Mouse (Mus musculus): ENCODE data around the gene Sema6d. TPM values are rescaled to one million over a fixed set of nuclear protein-coding genes. Genes with fewer than 3 reads are reported as not detected.

Sema6d gene
- total RNA-seq, 1 experiment from 2014 or later: not detected

GRCm38 (mm10) chr2:124369991-124370390, 280.2 kb downstream of the Sema6d start:
- ATAC-seq (ENCODE audit: extremely low read depth, insufficient number of reproducible peaks, low FRiP score, poor library complexity, severe bottlenecking): no peak

- ATAC-seq (ENCODE audit: extremely low read depth, insufficient number of reproducible peaks, low FRiP score, poor library complexity, severe bottlenecking): no peak
These were observed 281.6 kb downstream of the Sema6d start for GRCm38 (mm10) chr2:124371363-124371762.

GRCm38 (mm10) chr2:124385053-124385452, 295.3 kb downstream of the Sema6d start:
- no peak for ATAC-seq (ENCODE audit: extremely low read depth, insufficient number of reproducible peaks, low FRiP score, poor library complexity, severe bottlenecking)

GRCm38 (mm10) chr2:124385722-124386121, 296.0 kb downstream of the Sema6d start:
- ATAC-seq (ENCODE audit: extremely low read depth, insufficient number of reproducible peaks, low FRiP score, poor library complexity, severe bottlenecking): no peak

- no peak for ATAC-seq (ENCODE audit: extremely low read depth, insufficient number of reproducible peaks, low FRiP score, poor library complexity, severe bottlenecking)
These were observed 298.5 kb downstream of the Sema6d start for GRCm38 (mm10) chr2:124388269-124388668.

GRCm38 (mm10) chr2:124396733-124397132, 307.0 kb downstream of the Sema6d start:
- ATAC-seq (ENCODE audit: extremely low read depth, insufficient number of reproducible peaks, low FRiP score, poor library complexity, severe bottlenecking): no peak

- ATAC-seq (ENCODE audit: extremely low read depth, insufficient number of reproducible peaks, low FRiP score, poor library complexity, severe bottlenecking): no peak
These were observed 307.5 kb downstream of the Sema6d start for GRCm38 (mm10) chr2:124397304-124397703.

GRCm38 (mm10) chr2:124399611-124400010, 309.8 kb downstream of the Sema6d start:
- no peak for ATAC-seq (ENCODE audit: extremely low read depth, insufficient number of reproducible peaks, low FRiP score, poor library complexity, severe bottlenecking)

- ATAC-seq (ENCODE audit: extremely low read depth, insufficient number of reproducible peaks, low FRiP score, poor library complexity, severe bottlenecking): no peak
These were observed 312.1 kb downstream of the Sema6d start for GRCm38 (mm10) chr2:124401727-124402380.

- no peak for ATAC-seq (ENCODE audit: extremely low read depth, insufficient number of reproducible peaks, low FRiP score, poor library complexity, severe bottlenecking)
These were observed 313.8 kb downstream of the Sema6d start for GRCm38 (mm10) chr2:124403571-124403970.

GRCm38 (mm10) chr2:124403981-124404380, 314.2 kb downstream of the Sema6d start:
- ATAC-seq (ENCODE audit: extremely low read depth, insufficient number of reproducible peaks, low FRiP score, poor library complexity, severe bottlenecking): no peak

- no peak for ATAC-seq (ENCODE audit: extremely low read depth, insufficient number of reproducible peaks, low FRiP score, poor library complexity, severe bottlenecking)
These were observed 315.1 kb downstream of the Sema6d start for GRCm38 (mm10) chr2:124404631-124405562.

GRCm38 (mm10) chr2:124408956-124409355, 319.2 kb downstream of the Sema6d start:
- ATAC-seq (ENCODE audit: extremely low read depth, insufficient number of reproducible peaks, low FRiP score, poor library complexity, severe bottlenecking): no peak

- ATAC-seq (ENCODE audit: extremely low read depth, insufficient number of reproducible peaks, low FRiP score, poor library complexity, severe bottlenecking): no peak
These were observed 327.0 kb downstream of the Sema6d start for GRCm38 (mm10) chr2:124416730-124417129.

GRCm38 (mm10) chr2:124418319-124418718, 328.6 kb downstream of the Sema6d start:
- ATAC-seq (ENCODE audit: extremely low read depth, insufficient number of reproducible peaks, low FRiP score, poor library complexity, severe bottlenecking): no peak

- ATAC-seq (ENCODE audit: extremely low read depth, insufficient number of reproducible peaks, low FRiP score, poor library complexity, severe bottlenecking): no peak
These were observed 330.5 kb downstream of the Sema6d start for GRCm38 (mm10) chr2:124420170-124420825.

- no peak for ATAC-seq (ENCODE audit: extremely low read depth, insufficient number of reproducible peaks, low FRiP score, poor library complexity, severe bottlenecking)
These were observed 340.0 kb downstream of the Sema6d start for GRCm38 (mm10) chr2:124429744-124430143.

- no peak for ATAC-seq (ENCODE audit: extremely low read depth, insufficient number of reproducible peaks, low FRiP score, poor library complexity, severe bottlenecking)
These were observed 340.9 kb downstream of the Sema6d start for GRCm38 (mm10) chr2:124430708-124431107.

- ATAC-seq (ENCODE audit: extremely low read depth, insufficient number of reproducible peaks, low FRiP score, poor library complexity, severe bottlenecking): no peak
These were observed 345.7 kb downstream of the Sema6d start for GRCm38 (mm10) chr2:124435382-124436002.
